ENCODE assay signal across 8 mouse cellular contexts in genomic region chr2:119546848-119547521, GRCm38 (mm10). TPM values are rescaled to one million over a fixed set of nuclear protein-coding genes. Genes with fewer than 3 reads are reported as not detected.
DNase-seq lines count a peak whose midpoint lies in the region; ATAC-seq and TF ChIP-seq lines count a peak whose summit lies in the region.

No protein-coding gene starts in this region.

- peak; percentile 83 for TF ChIP-seq CTCF in liver, adult 2 months (IDR thresholded peaks at IDR 0.05; ENCODE audit: low read depth, low read length)

- no peaks in the 10 kb centered on the region for H3K9me3 ChIP-seq in heart, embryonic 11.5 days (replicated peaks; ENCODE audit: control insufficient read depth, low read length)
- no peaks in the 10 kb centered on the region for H3K9me3 ChIP-seq in kidney, embryonic 16.5 days (ENCODE audit: low read length)

- peaks cover 5% of the 10 kb centered on the region; the same call in 1 of the 2 replicates for H3K4me1 ChIP-seq in heart, embryonic 11.5 days (ENCODE audit: control insufficient read depth, insufficient read depth, low read length)
- peaks cover 11% of the 10 kb centered on the region for H3K4me1 ChIP-seq in kidney, embryonic 16.5 days (ENCODE audit: insufficient read depth, low read length)
- peaks cover 13% of the 10 kb centered on the region for H3K4me1 ChIP-seq in liver, adult 2 months (ENCODE audit: control insufficient read depth, insufficient read depth, low read length)

- no peaks in the 10 kb centered on the region for H3K27me3 ChIP-seq in heart, embryonic 11.5 days (ENCODE audit: control insufficient read depth, insufficient read depth, low read length)
- no peaks in the 10 kb centered on the region for H3K27me3 ChIP-seq in kidney, embryonic 16.5 days (ENCODE audit: insufficient read depth, low read length)
- no peaks in the 10 kb centered on the region for H3K27me3 ChIP-seq in liver, adult 2 months (ENCODE audit: control insufficient read depth, insufficient read depth, low read length)
- no peaks in the 10 kb centered on the region for H3K27me3 ChIP-seq in myocyte (ENCODE audit: control insufficient read depth, insufficient read depth, insufficient read length)
- no peaks in the 10 kb centered on the region for H3K27me3 ChIP-seq in splenic B cell, adult 2 months (ENCODE audit: control insufficient read depth, insufficient read depth, low read length, poor library complexity, severe bottlenecking)

- no peak for TF ChIP-seq POLR2A in liver, adult 2 months (IDR thresholded peaks at IDR 0.05; ENCODE audit: extremely low read depth, insufficient read depth, low read length)
- no peak for TF ChIP-seq POLR2A in myocyte (IDR thresholded peaks at IDR 0.05; ENCODE audit: insufficient read length, low read depth)

- H3K4me3 ChIP-seq in heart, embryonic 11.5 days (ENCODE audit: low read depth, low read length): peak overlapping the region; percentile 83
- peak overlapping the region; percentile 65 for H3K4me3 ChIP-seq in kidney, embryonic 16.5 days (ENCODE audit: low read length)
- H3K4me3 ChIP-seq in liver, adult 2 months (ENCODE audit: insufficient read depth, low read depth, low read length): peak overlapping the region; percentile 45
- peak overlapping the region; percentile 89 for H3K4me3 ChIP-seq in myocyte

- H3ac ChIP-seq in myocyte (ENCODE audit: control insufficient read depth, insufficient read length): peak overlapping the region; percentile 36

- ATAC-seq in erythroblast, adult 5-6 weeks (replicated peaks; ENCODE audit: low FRiP score, poor library complexity, severe bottlenecking): peak; percentile 75
- ATAC-seq in heart, embryonic 11.5 days (replicated peaks; ENCODE audit: insufficient number of reproducible peaks, low FRiP score, low TSS enrichment): peak; percentile 71
- peak; percentile 78 for ATAC-seq in kidney, embryonic 16.5 days (ENCODE audit: low FRiP score, low TSS enrichment)

- H3K9ac ChIP-seq in heart, embryonic 11.5 days (ENCODE audit: low read depth, low read length): peak overlapping the region; percentile 60
- H3K9ac ChIP-seq in kidney, embryonic 16.5 days (replicated peaks; ENCODE audit: low read length): peak overlapping the region; percentile 63
- H3K9ac ChIP-seq in liver, adult 2 months (ENCODE audit: low read depth, low read length): peak overlapping the region; percentile 53

- peaks cover 22% of the 10 kb centered on the region; the same call in 1 of the 2 replicates for H3K79me2 ChIP-seq in liver, adult 2 months (ENCODE audit: control insufficient read depth, insufficient read depth, low read length)
- peaks cover 18% of the 10 kb centered on the region for H3K79me2 ChIP-seq in myocyte (ENCODE audit: control insufficient read depth, insufficient read depth)

- no peaks in the 10 kb centered on the region for H3K36me3 ChIP-seq in heart, embryonic 11.5 days (ENCODE audit: control insufficient read depth, insufficient read depth, low read length)
- no peaks in the 10 kb centered on the region for H3K36me3 ChIP-seq in kidney, embryonic 16.5 days (ENCODE audit: insufficient read depth, low read length)
- H3K36me3 ChIP-seq in liver, adult 2 months (ENCODE audit: control insufficient read depth, insufficient read depth, low read length): peaks cover 9% of the 10 kb centered on the region
- peaks cover 3% of the 10 kb centered on the region for H3K36me3 ChIP-seq in myocyte (ENCODE audit: control insufficient read depth, insufficient read depth)
- H3K36me3 ChIP-seq in splenic B cell, adult 2 months (ENCODE audit: control insufficient read depth, insufficient read depth, low read length, poor library complexity, severe bottlenecking): no peaks in the 10 kb centered on the region

- peak overlapping the region; percentile 79 for H3K4me2 ChIP-seq in heart, embryonic 11.5 days
- H3K4me2 ChIP-seq in kidney, embryonic 16.5 days (replicated peaks; ENCODE audit: low read depth, low read length): peak overlapping the region; percentile 81
- peak overlapping the region; percentile 85 for H3K4me2 ChIP-seq in myocyte (ENCODE audit: low read depth)

- peak; percentile 96 to 97 for DNase-seq in B cell, adult 2 months
- peak; percentile 81 for DNase-seq in brain, adult 2 months (ENCODE audit: low read depth, low spot score)
- peak; percentile 87 for DNase-seq in liver, adult 2 months (ENCODE audit: extremely low read depth, low read depth, low spot score)
- peak; percentile 93 for DNase-seq in splenic B cell, adult 2 months (ENCODE audit: low read depth, low spot score)

- peak overlapping the region; percentile 82 for H3K27ac ChIP-seq in heart, embryonic 11.5 days (ENCODE audit: low read depth, low read length)
- H3K27ac ChIP-seq in kidney, embryonic 16.5 days (ENCODE audit: low read length): peak overlapping the region; percentile 90
- H3K27ac ChIP-seq in liver, adult 2 months (replicated peaks; ENCODE audit: insufficient read depth, low read depth, low read length): peak overlapping the region; percentile 85

- WGBS in heart, embryonic 11.5 days (ENCODE audit: insufficient replicate concordance): 1% methylated on average over 30 of the region's 30 CpGs
- 0% methylated on average over 30 of the region's 30 CpGs for WGBS in kidney, embryonic 16.5 days
- under 1% methylated on average over 30 of the region's 30 CpGs for WGBS in liver, adult 2 months

TF ChIP-seq in myocyte, 11 proteins besides CTCF, POLR2A, EP300 and RAD21:
- TF ChIP-seq TCF12 (IDR thresholded peaks at IDR 0.05; ENCODE audit: insufficient read depth, poor library complexity, severe bottlenecking): no peak
- no peak for TF ChIP-seq CEBPB (IDR thresholded peaks at IDR 0.05; ENCODE audit: insufficient read depth, poor library complexity, severe bottlenecking)
- no peak for TF ChIP-seq MAX (IDR thresholded peaks at IDR 0.05; ENCODE audit: low read depth)
- no peak for TF ChIP-seq MYOD1 (IDR thresholded peaks at IDR 0.05; ENCODE audit: control insufficient read depth in 1 of 3, insufficient read length in 2 of 3, low read depth in 2 of 3)
- no peak for TF ChIP-seq E2F4 (IDR thresholded peaks at IDR 0.05; ENCODE audit: insufficient read depth)
- TF ChIP-seq SRF (IDR thresholded peaks at IDR 0.05; ENCODE audit: control insufficient read depth, insufficient read length, low read depth): no peak
- TF ChIP-seq MYOG (IDR thresholded peaks at IDR 0.05; ENCODE audit: control insufficient read depth in 1 of 3, insufficient read depth in 1 of 3, insufficient read length in 2 of 3, low read depth in 2 of 3): no peak
- TF ChIP-seq POLR2AphosphoS2 (IDR thresholded peaks at IDR 0.05; ENCODE audit: insufficient read length, low read depth): no peak
- no peak for TF ChIP-seq USF1 (IDR thresholded peaks at IDR 0.05; ENCODE audit: low read depth)
- no peak for TF ChIP-seq REST (IDR thresholded peaks at IDR 0.05; ENCODE audit: insufficient read depth, insufficient read length)
- no peak for TF ChIP-seq TCF3 (IDR thresholded peaks at IDR 0.05; ENCODE audit: insufficient read length, low read depth)
TF ChIP-seq in myocyte: peak in this region for 0.

RNA-seq across cellular contexts. Expression of gene Exd1, which starts 0.4 kb away (rescaled TPM):
- total RNA-seq in erythroblast, adult 5-6 weeks (2015; ENCODE audit: low replicate concordance): not detected in 2 replicates
- total RNA-seq in erythroblast, adult 5-6 weeks (2017; ENCODE audit: low replicate concordance): not detected in 2 replicates
- 0.27 and 0.45 TPM in 2 replicates for polyA plus RNA-seq in heart, embryonic 11.5 days (2014; fragmentation: Nextera tagmentation; extraction: Ambion mirVana)
- polyA plus RNA-seq in kidney, embryonic 16.5 days (2015; fragmentation: Nextera tagmentation; extraction: Ambion mirVana): 0.41 and 0.84 TPM in 2 replicates
- total RNA-seq in liver, adult 2 months (2014; rRNA removed): 0.83 and 0.87 TPM in 2 replicates
- 0.66 and 0.87 TPM in 2 replicates for polyA plus RNA-seq in liver, adult 2 months (2012; rRNA removed)
- polyA plus RNA-seq in myocyte (2012; fragmentation: generic; extraction: Trizol): 0.23 TPM

RNA-seq across cellular contexts. Expression of gene Chp1, which starts 0.5 kb away (rescaled TPM):
- total RNA-seq in erythroblast, adult 5-6 weeks (2015; ENCODE audit: low replicate concordance): 84.4 and 108 TPM in 2 replicates
- 111 and 170 TPM in 2 replicates for total RNA-seq in erythroblast, adult 5-6 weeks (2017; ENCODE audit: low replicate concordance)
- polyA plus RNA-seq in heart, embryonic 11.5 days (2014; fragmentation: Nextera tagmentation; extraction: Ambion mirVana): 46.5 and 48.9 TPM in 2 replicates
- polyA plus RNA-seq in kidney, embryonic 16.5 days (2015; fragmentation: Nextera tagmentation; extraction: Ambion mirVana): 66.1 and 68.6 TPM in 2 replicates
- total RNA-seq in liver, adult 2 months (2014; rRNA removed): 165 and 178 TPM in 2 replicates
- 176 and 216 TPM in 2 replicates for polyA plus RNA-seq in liver, adult 2 months (2012; rRNA removed)
- 67.9 TPM for polyA plus RNA-seq in myocyte (2012; fragmentation: generic; extraction: Trizol)

Comparison
In these comparisons a context has a peak if more than half of its experiments do, and no peak if none do; other contexts are left out.
1. Peak in every context shown above with its lines: DNase-seq, ATAC-seq, H3K4me3 ChIP-seq and H3K27ac ChIP-seq.